Mouse (Mus musculus) thymus, adult 2 months (tissue): Measurements from ENCODE around the gene Rnaseh2c.

ENCODE experiments used
- CTCF ChIP-seq: fragments of 200-500 bp; IDR thresholded peaks from 2 replicates; pipeline ENCODE4 v1.5.1; 2012; ENCODE audit warnings: mild to moderate bottlenecking, control low read depth, low read length, moderate library complexity, borderline replicate concordance; ENCODE audit not compliant: control insufficient read depth, poor library complexity, insufficient read depth; ENCODE audit errors: extremely low read depth
- POLR2A ChIP-seq: fragments of 200-500 bp; IDR thresholded peaks from 2 replicates; pipeline ENCODE4 v1.6.1; 2012; ENCODE audit warnings: mild to moderate bottlenecking, low read length, control low read depth, moderate library complexity; ENCODE audit not compliant: control insufficient read depth, poor library complexity, insufficient read depth; ENCODE audit errors: extremely low read depth

GRCm38 (mm10) chr19:5632120-5632519 lies 30.4 kb downstream of the Rnaseh2c start:
- TF ChIP-seq POLR2A (no peak), CTCF (no peak)
